Mouse (Mus musculus): Measurements from ENCODE around the gene Socs5. TPM values are rescaled to one million over a fixed set of nuclear protein-coding genes. Genes with fewer than 3 reads are reported as not detected.

Gene Socs5
- total and polyA plus RNA-seq, 2 experiments, result 2.9 to 4.8 TPM

- peak; percentile 24 for DNase-seq (ENCODE audit: extremely low read depth, low read depth, low spot score)
- Histone ChIP-seq H3K36me3 (ENCODE audit: control insufficient read depth, insufficient read depth, low read length) (no peaks in the 10 kb centered on the region), H3K9ac (ENCODE audit: low read depth, low read length) (no peak overlapping the region), H3K4me3 (ENCODE audit: insufficient read depth, low read depth, low read length) (no peak overlapping the region), H3K27ac (replicated peaks; ENCODE audit: insufficient read depth, low read depth, low read length) (no peak overlapping the region), H3K4me1 (ENCODE audit: control insufficient read depth, insufficient read depth, low read length) (no peaks in the 10 kb centered on the region), H3K27me3 (ENCODE audit: control insufficient read depth, insufficient read depth, low read length) (no peaks in the 10 kb centered on the region), H3K79me2 (ENCODE audit: control insufficient read depth, insufficient read depth, low read length) (no peaks in the 10 kb centered on the region)
- TF ChIP-seq POLR2A (IDR thresholded peaks at IDR 0.05; ENCODE audit: extremely low read depth, insufficient read depth, low read length) (no peak), CTCF (IDR thresholded peaks at IDR 0.05; ENCODE audit: low read depth, low read length) (no peak)
- WGBS, result 65% methylated on average over 13 of the region's 13 CpGs
Observed at GRCm38 (mm10) chr17:87157739-87158138, 50.3 kb downstream of the Socs5 start.

- H3K27ac ChIP-seq (replicated peaks; ENCODE audit: insufficient read depth, low read depth, low read length), result no peak overlapping the region
- no peaks in the 10 kb centered on the region for H3K36me3 ChIP-seq (ENCODE audit: control insufficient read depth, insufficient read depth, low read length)
- TF ChIP-seq POLR2A (IDR thresholded peaks at IDR 0.05; ENCODE audit: extremely low read depth, insufficient read depth, low read length) (no peak), CTCF (IDR thresholded peaks at IDR 0.05; ENCODE audit: low read depth, low read length) (no peak)
- H3K79me2 ChIP-seq (ENCODE audit: control insufficient read depth, insufficient read depth, low read length), result no peaks in the 10 kb centered on the region
- H3K9ac ChIP-seq (ENCODE audit: low read depth, low read length), result no peak overlapping the region
- H3K4me1 ChIP-seq (ENCODE audit: control insufficient read depth, insufficient read depth, low read length), result no peaks in the 10 kb centered on the region
- DNase-seq (ENCODE audit: extremely low read depth, low read depth, low spot score), result no peak
- 81% methylated on average over 14 of the region's 14 CpGs for WGBS
- no peaks in the 10 kb centered on the region for H3K27me3 ChIP-seq (ENCODE audit: control insufficient read depth, insufficient read depth, low read length)
- H3K4me3 ChIP-seq (ENCODE audit: insufficient read depth, low read depth, low read length), result no peak overlapping the region
Observed at GRCm38 (mm10) chr17:87158597-87158996, 51.1 kb downstream of the Socs5 start.

- DNase-seq (ENCODE audit: extremely low read depth, low read depth, low spot score), result no peak
- Histone ChIP-seq H3K27ac (replicated peaks; ENCODE audit: insufficient read depth, low read depth, low read length) (no peak overlapping the region), H3K9ac (ENCODE audit: low read depth, low read length) (no peak overlapping the region), H3K4me1 (ENCODE audit: control insufficient read depth, insufficient read depth, low read length) (no peaks in the 10 kb centered on the region), H3K79me2 (ENCODE audit: control insufficient read depth, insufficient read depth, low read length) (no peaks in the 10 kb centered on the region), H3K27me3 (ENCODE audit: control insufficient read depth, insufficient read depth, low read length) (no peaks in the 10 kb centered on the region), H3K36me3 (ENCODE audit: control insufficient read depth, insufficient read depth, low read length) (no peaks in the 10 kb centered on the region), H3K4me3 (ENCODE audit: insufficient read depth, low read depth, low read length) (no peak overlapping the region)
- TF ChIP-seq POLR2A (IDR thresholded peaks at IDR 0.05; ENCODE audit: extremely low read depth, insufficient read depth, low read length) (no peak), CTCF (IDR thresholded peaks at IDR 0.05; ENCODE audit: low read depth, low read length) (no peak)
- 80% methylated on average over 3 of the region's 3 CpGs for WGBS
Observed at GRCm38 (mm10) chr17:87160270-87160669, 52.8 kb downstream of the Socs5 start.

GRCm38 (mm10) chr17:87164312-87164922 lies 56.9 kb downstream of the Socs5 start:
- WGBS, result 95% methylated on average over 7 of the region's 7 CpGs
- no peak overlapping the region for H3K4me3 ChIP-seq (ENCODE audit: insufficient read depth, low read depth, low read length)
- no peak for DNase-seq (ENCODE audit: extremely low read depth, low read depth, low spot score)
- no peak overlapping the region for H3K27ac ChIP-seq (replicated peaks; ENCODE audit: insufficient read depth, low read depth, low read length)
- no peak overlapping the region for H3K9ac ChIP-seq (ENCODE audit: low read depth, low read length)
- no peaks in the 10 kb centered on the region for H3K4me1 ChIP-seq (ENCODE audit: control insufficient read depth, insufficient read depth, low read length)
- H3K79me2 ChIP-seq (ENCODE audit: control insufficient read depth, insufficient read depth, low read length), result no peaks in the 10 kb centered on the region
- no peaks in the 10 kb centered on the region for H3K27me3 ChIP-seq (ENCODE audit: control insufficient read depth, insufficient read depth, low read length)
- TF ChIP-seq CTCF (IDR thresholded peaks at IDR 0.05; ENCODE audit: low read depth, low read length) (no peak), POLR2A (IDR thresholded peaks at IDR 0.05; ENCODE audit: extremely low read depth, insufficient read depth, low read length) (no peak)
- no peaks in the 10 kb centered on the region for H3K36me3 ChIP-seq (ENCODE audit: control insufficient read depth, insufficient read depth, low read length)

- Histone ChIP-seq H3K4me1 (ENCODE audit: control insufficient read depth, insufficient read depth, low read length) (no peaks in the 10 kb centered on the region), H3K4me3 (ENCODE audit: insufficient read depth, low read depth, low read length) (no peak overlapping the region), H3K9ac (ENCODE audit: low read depth, low read length) (no peak overlapping the region), H3K79me2 (ENCODE audit: control insufficient read depth, insufficient read depth, low read length) (no peaks in the 10 kb centered on the region), H3K27me3 (ENCODE audit: control insufficient read depth, insufficient read depth, low read length) (no peaks in the 10 kb centered on the region), H3K27ac (replicated peaks; ENCODE audit: insufficient read depth, low read depth, low read length) (no peak overlapping the region), H3K36me3 (ENCODE audit: control insufficient read depth, insufficient read depth, low read length) (no peaks in the 10 kb centered on the region)
- no peak for DNase-seq (ENCODE audit: extremely low read depth, low read depth, low spot score)
- TF ChIP-seq POLR2A (IDR thresholded peaks at IDR 0.05; ENCODE audit: extremely low read depth, insufficient read depth, low read length), result no peak
- TF ChIP-seq CTCF (IDR thresholded peaks at IDR 0.05; ENCODE audit: low read depth, low read length), result no peak
- WGBS, result 97% methylated on average over 5 of the region's 5 CpGs
Observed at GRCm38 (mm10) chr17:87167407-87167806, 59.9 kb downstream of the Socs5 start.

GRCm38 (mm10) chr17:87169076-87169475 lies 61.6 kb downstream of the Socs5 start:
- TF ChIP-seq CTCF (IDR thresholded peaks at IDR 0.05; ENCODE audit: low read depth, low read length), result no peak
- no peak for TF ChIP-seq POLR2A (IDR thresholded peaks at IDR 0.05; ENCODE audit: extremely low read depth, insufficient read depth, low read length)
- H3K4me3 ChIP-seq (ENCODE audit: insufficient read depth, low read depth, low read length), result no peak overlapping the region
- no peaks in the 10 kb centered on the region for H3K36me3 ChIP-seq (ENCODE audit: control insufficient read depth, insufficient read depth, low read length)
- no peaks in the 10 kb centered on the region for H3K27me3 ChIP-seq (ENCODE audit: control insufficient read depth, insufficient read depth, low read length)
- H3K79me2 ChIP-seq (ENCODE audit: control insufficient read depth, insufficient read depth, low read length), result no peaks in the 10 kb centered on the region
- 76% methylated on average over 3 of the region's 3 CpGs for WGBS
- DNase-seq (ENCODE audit: extremely low read depth, low read depth, low spot score), result no peak
- no peaks in the 10 kb centered on the region for H3K4me1 ChIP-seq (ENCODE audit: control insufficient read depth, insufficient read depth, low read length)
- no peak overlapping the region for H3K9ac ChIP-seq (ENCODE audit: low read depth, low read length)
- H3K27ac ChIP-seq (replicated peaks; ENCODE audit: insufficient read depth, low read depth, low read length), result no peak overlapping the region
